Mouse (Mus musculus): ENCODE results near the gene Tmem41b.

Tmem41b gene

GRCm38 (mm10) chr7:109975966-109976715, 10.6 kb downstream of the Tmem41b start:
- DNase-seq = peak; percentile 67 to 76

- DNase-seq = no peak
Measured at GRCm38 (mm10) chr7:109969542-109969941, 17.2 kb downstream of the Tmem41b start.

- peak; percentile 77 to 88 for DNase-seq
Measured at GRCm38 (mm10) chr7:109968924-109969450, 17.7 kb downstream of the Tmem41b start.

- peak; percentile 43 to 57 for DNase-seq
Measured at GRCm38 (mm10) chr7:109967805-109968579, 18.7 kb downstream of the Tmem41b start.

GRCm38 (mm10) chr7:109965658-109966057, 21.1 kb downstream of the Tmem41b start:
- no peak for DNase-seq

GRCm38 (mm10) chr7:109963707-109964106, 23.0 kb downstream of the Tmem41b start:
- DNase-seq = no peak

GRCm38 (mm10) chr7:109962596-109962995, 24.1 kb downstream of the Tmem41b start:
- no peak for DNase-seq

GRCm38 (mm10) chr7:109961570-109961969, 25.2 kb downstream of the Tmem41b start:
- DNase-seq = peak; percentile 42 to 65

- DNase-seq = peak in 1 of 2 experiments; percentile 26
Measured at GRCm38 (mm10) chr7:109960613-109961154, 26.0 kb downstream of the Tmem41b start.

GRCm38 (mm10) chr7:109959716-109960612, 26.8 kb downstream of the Tmem41b start, which contains the start of gene Dennd5a:
Gene Dennd5a (minus strand): TSS chr7:109960470.
- peak; percentile 89 to 93 for DNase-seq

- DNase-seq = no peak
Measured at GRCm38 (mm10) chr7:109958843-109959715, 27.6 kb downstream of the Tmem41b start.

- no peak for DNase-seq
Measured at GRCm38 (mm10) chr7:109957996-109958789, 28.5 kb downstream of the Tmem41b start.

- DNase-seq = peak in 1 of 2 experiments; percentile 34
Measured at GRCm38 (mm10) chr7:109954622-109955401, 31.9 kb downstream of the Tmem41b start.

- DNase-seq = no peak
Measured at GRCm38 (mm10) chr7:109951297-109951696, 35.4 kb downstream of the Tmem41b start.

- DNase-seq = no peak
Measured at GRCm38 (mm10) chr7:109944421-109945034, 42.2 kb downstream of the Tmem41b start.

- DNase-seq = no peak
Measured at GRCm38 (mm10) chr7:109929628-109930027, 57.1 kb downstream of the Tmem41b start.

GRCm38 (mm10) chr7:109928365-109928764, 58.4 kb downstream of the Tmem41b start:
- no peak for DNase-seq

- DNase-seq = peak in 1 of 2 experiments; percentile 18
Measured at GRCm38 (mm10) chr7:109924965-109925364, 61.8 kb downstream of the Tmem41b start.

GRCm38 (mm10) chr7:109922889-109923288, 63.8 kb downstream of the Tmem41b start:
- no peak for DNase-seq

Measured in cerebellum, postnatal 25 days (tissue).